25 mouse cellular contexts compared by ENCODE assay signal in the genomic region with DNA sequence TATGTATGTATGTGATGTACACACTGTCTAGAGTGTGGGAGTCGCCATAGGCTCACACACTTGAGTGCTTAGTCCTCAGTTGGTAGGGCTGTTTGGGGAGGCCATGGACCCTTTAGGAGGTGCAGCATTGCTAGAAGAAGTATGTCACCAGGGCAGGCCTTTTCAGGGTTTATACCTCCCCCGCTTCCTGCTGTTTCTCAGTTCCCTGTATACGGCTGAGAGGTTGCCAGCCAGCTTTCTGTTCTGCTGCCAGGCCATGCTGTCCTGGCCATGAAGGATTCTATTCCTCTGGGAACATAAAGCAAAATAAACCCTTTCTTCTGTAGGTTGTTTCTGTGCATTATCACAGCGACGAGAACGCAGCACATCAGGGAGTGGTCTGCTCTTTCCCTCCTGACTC.
A peak's percentile ranks its signal among the peaks of the same experiment; 100 is the strongest.
DNase-seq lines count a peak whose midpoint lies in the region; ATAC-seq and TF ChIP-seq lines count a peak whose summit lies in the region.
"Had no signal": no experiment of that assay in that cellular context is flagged by ENCODE, and none has a peak within 500 bp of the region (broad histone marks: within the 10 kb centered on the region; RNA-seq: fewer than 3 reads in every experiment).

No protein-coding gene starts in this region.

- no peak for TF ChIP-seq RAD21 in CH12.LX (IDR thresholded peaks at IDR 0.05; ENCODE audit: low read depth, low read length)

- ATAC-seq in hindbrain, postnatal 0 days = no peak
- ATAC-seq in stomach, postnatal 0 days (ENCODE audit: low FRiP score, low TSS enrichment) = 0 out of 2 replicates have a peak, but pooled peaks have one; percentile 38
- ATAC-seq: forebrain, embryonic 14.5 days; forebrain, postnatal 0 days; hindbrain, embryonic 16.5 days; inflammation-experienced regulatory T-cells, adult 6 months; intestine, embryonic 16.5 days; Patski had no signal

- no peak overlapping the region for H3K4me3 ChIP-seq in hindbrain, embryonic 10.5 days
- no peak overlapping the region for H3K4me3 ChIP-seq in hindbrain, postnatal 0 days (ENCODE audit: low read length)
- no peak overlapping the region for H3K4me3 ChIP-seq in CH12.LX (replicated peaks in 1 of 3; ENCODE audit: low read depth in 2 of 3, low read length in 2 of 3, poor library complexity in 1 of 3)
- no peak overlapping the region for H3K4me3 ChIP-seq in stomach, postnatal 0 days (ENCODE audit: low read depth, low read length)
- H3K4me3 ChIP-seq: embryonic facial prominence, embryonic 13.5 days; erythroblast, embryonic 14.5 days; gastrocnemius, adult 2 months; hindbrain, embryonic 13.5 days had no signal

- H3K27me3 ChIP-seq in hindbrain, embryonic 10.5 days (ENCODE audit: insufficient read depth, poor library complexity, severe bottlenecking) = no peaks in the 10 kb centered on the region
- H3K27me3 ChIP-seq in hindbrain, postnatal 0 days (ENCODE audit: insufficient read depth, low read length) = no peaks in the 10 kb centered on the region
- no peaks in the 10 kb centered on the region for H3K27me3 ChIP-seq in CH12.LX (replicated peaks)
- H3K27me3 ChIP-seq in stomach, postnatal 0 days (ENCODE audit: control insufficient read depth, insufficient read depth, low read length) = no peaks in the 10 kb centered on the region
- H3K27me3 ChIP-seq: embryonic facial prominence, embryonic 13.5 days; hindbrain, embryonic 13.5 days; Patski had no signal

- WGBS in hindbrain, embryonic 10.5 days = 75% methylated on average over 6 of the region's 6 CpGs
- 62% methylated on average over 6 of the region's 6 CpGs for WGBS in hindbrain, postnatal 0 days
- WGBS in stomach, postnatal 0 days = 64% methylated on average over 6 of the region's 6 CpGs

- no peaks in the 10 kb centered on the region for H3K36me3 ChIP-seq in hindbrain, embryonic 10.5 days
- H3K36me3 ChIP-seq in hindbrain, postnatal 0 days (ENCODE audit: insufficient read depth, low read length) = no peaks in the 10 kb centered on the region
- H3K36me3 ChIP-seq in CH12.LX (replicated peaks in 1 of 2; ENCODE audit: control insufficient read depth in 1 of 2, insufficient read depth in 1 of 2, low read length in 1 of 2) = peaks cover 0 to 25% of the 10 kb centered on the region in 2 experiments
- H3K36me3 ChIP-seq in stomach, postnatal 0 days (ENCODE audit: control insufficient read depth, insufficient read depth, low read length) = no peaks in the 10 kb centered on the region
- H3K36me3 ChIP-seq: embryonic facial prominence, embryonic 13.5 days; hindbrain, embryonic 13.5 days had no signal

- in situ Hi-C loops in CH12.LX (cut with MboI; ENCODE audit: low pct_ligation_motif_present, low pct_unique_long_range_greater_than_20kb, low sequenced_read_pairs) = no loop called here

- H3K9ac ChIP-seq in hindbrain, postnatal 0 days (replicated peaks; ENCODE audit: low read length) = no peak overlapping the region
- H3K9ac ChIP-seq in CH12.LX (ENCODE audit: insufficient read depth, low read depth) = peak overlapping the region; percentile 34; the same call in 1 of the 2 replicates
- H3K9ac ChIP-seq in stomach, postnatal 0 days (ENCODE audit: low read length) = no peak overlapping the region
- H3K9ac ChIP-seq: embryonic facial prominence, embryonic 13.5 days; forebrain, postnatal 0 days; hindbrain, embryonic 13.5 days had no signal

- H3K4me2 ChIP-seq in hindbrain, postnatal 0 days (ENCODE audit: low read depth, low read length) = no peak overlapping the region
- H3K4me2 ChIP-seq in CH12.LX (ENCODE audit: insufficient read depth, low read depth, poor library complexity, severe bottlenecking) = peak overlapping the region; percentile 26
- H3K4me2 ChIP-seq in stomach, postnatal 0 days (replicated peaks; ENCODE audit: low read depth) = no peak overlapping the region
- H3K4me2 ChIP-seq: embryonic facial prominence, embryonic 13.5 days; heart, embryonic 11.5 days; hindbrain, embryonic 13.5 days had no signal

- dilution Hi-C loops in CH12.LX (cut with MboI; ENCODE audit: extremely low pct_ligation_motif_present, extremely low pct_unique_long_range_greater_than_20kb, low sequenced_read_pairs) = no loop called here

- TF ChIP-seq CTCF in hindbrain, postnatal 0 days (IDR thresholded peaks at IDR 0.05; ENCODE audit: low read depth) = no peak
- TF ChIP-seq CTCF in CH12.LX (conservative IDR thresholded peaks at IDR 0.05 in 1 of 2, IDR thresholded peaks at IDR 0.05 in 1 of 2; ENCODE audit: low read depth in 2 of 2, low read length in 2 of 2) = no peak
- no peak for TF ChIP-seq CTCF in stomach, postnatal 0 days (IDR thresholded peaks at IDR 0.05; ENCODE audit: low read depth)

- peak; percentile 54 for DNase-seq in adrenal gland, postnatal 10 days
- no peak for DNase-seq in adrenal gland, adult 2 months
- no peak for DNase-seq in hindbrain, embryonic 10.5 days (ENCODE audit: low spot score)
- no peak for DNase-seq in hindbrain, postnatal 0 days (ENCODE audit: low spot score)
- peak; percentile 48 for DNase-seq in CH12.LX (ENCODE audit: extremely low read depth)
- no peak for DNase-seq in stomach, postnatal 0 days (ENCODE audit: low spot score)
- no peak for DNase-seq in cerebellum, adult 9-10 months
- DNase-seq: adrenal gland, adult 8-10 months; cerebellum, adult 11-12 months; cerebellum, adult 8-10 months; cerebellum, postnatal 14 days; forebrain, postnatal 0 days; gastrocnemius, adult 2 months; gastrocnemius, postnatal 14 days; heart, adult 11 months had no signal

- TF ChIP-seq EP300 in CH12.LX (IDR thresholded peaks at IDR 0.05; ENCODE audit: low read length) = peak; percentile 62
- no peak for TF ChIP-seq EP300 in stomach, postnatal 0 days (optimal IDR thresholded peaks at IDR 0.05)

- TF ChIP-seq POLR2A in CH12.LX (IDR thresholded peaks at IDR 0.05; ENCODE audit: low read depth, low read length) = no peak

- peaks cover 77% of the 10 kb centered on the region for H3K4me1 ChIP-seq in hindbrain, embryonic 10.5 days (replicated peaks)
- H3K4me1 ChIP-seq in hindbrain, postnatal 0 days (ENCODE audit: insufficient read depth, low read length) = peaks cover 15% of the 10 kb centered on the region; the same call in 1 of the 2 replicates
- peaks cover 22 to 47% of the 10 kb centered on the region in 2 experiments for H3K4me1 ChIP-seq in CH12.LX (ENCODE audit: control insufficient read depth in 1 of 2, insufficient read depth in 2 of 2)
- peaks cover 9% of the 10 kb centered on the region; the same call in 1 of the 2 replicates for H3K4me1 ChIP-seq in stomach, postnatal 0 days (replicated peaks; ENCODE audit: control insufficient read depth, insufficient read depth)

- H3K27ac ChIP-seq in hindbrain, embryonic 10.5 days = peak overlapping the region; percentile 40
- H3K27ac ChIP-seq in hindbrain, postnatal 0 days = no peak overlapping the region
- peak overlapping the region; percentile 87 for H3K27ac ChIP-seq in CH12.LX (ENCODE audit: insufficient read depth, low read depth)
- no peak overlapping the region for H3K27ac ChIP-seq in stomach, postnatal 0 days (replicated peaks)
- H3K27ac ChIP-seq: embryonic facial prominence, embryonic 13.5 days; gastrocnemius, adult 2 months had no signal

- no peaks in the 10 kb centered on the region for H3K9me3 ChIP-seq in hindbrain, embryonic 10.5 days
- no peaks in the 10 kb centered on the region for H3K9me3 ChIP-seq in hindbrain, postnatal 0 days (ENCODE audit: low read length)
- no peaks in the 10 kb centered on the region for H3K9me3 ChIP-seq in CH12.LX (replicated peaks; ENCODE audit: low read length)
- no peaks in the 10 kb centered on the region for H3K9me3 ChIP-seq in stomach, postnatal 0 days (ENCODE audit: control insufficient read depth, low read length)
- H3K9me3 ChIP-seq: embryonic facial prominence, embryonic 13.5 days; G1E; hindbrain, embryonic 13.5 days had no signal

- H3K79me2 ChIP-seq in CH12.LX (replicated peaks; ENCODE audit: control insufficient read depth, extremely low read depth, insufficient read depth, poor library complexity, severe bottlenecking) = no peaks in the 10 kb centered on the region

TF ChIP-seq in CH12.LX, 34 proteins besides CTCF, POLR2A, EP300 and RAD21:
- TF ChIP-seq IRF4 (IDR thresholded peaks at IDR 0.05; ENCODE audit: low read depth, low read length) (peak; percentile 53; the same call in 1 of the 2 replicates), MEF2A (IDR thresholded peaks at IDR 0.05; ENCODE audit: borderline replicate concordance, low read depth, low read length) (no peak), ETS1 (conservative IDR thresholded peaks at IDR 0.05; ENCODE audit: low read depth, low read length) (no peak), CHD1 (IDR thresholded peaks at IDR 0.05; ENCODE audit: low read depth, low read length) (peak; percentile 36; the same call in 1 of the 2 replicates), ZC3H11A (IDR thresholded peaks at IDR 0.05; ENCODE audit: low read depth, low read length) (no peak), SIN3A (IDR thresholded peaks at IDR 0.05; ENCODE audit: low read length) (no peak; the same call in 1 of the 2 replicates), MAX (IDR thresholded peaks at IDR 0.05; ENCODE audit: low read length) (no peak), ZKSCAN1 (IDR thresholded peaks at IDR 0.05; ENCODE audit: borderline replicate concordance, low read depth, low read length) (no peak), NRF1 (IDR thresholded peaks at IDR 0.05; ENCODE audit: low read depth, low read length) (no peak), MAFK (IDR thresholded peaks at IDR 0.05; ENCODE audit: insufficient replicate concordance, low read length) (no peak), POLR2AphosphoS2 (IDR thresholded peaks at IDR 0.05; ENCODE audit: low read depth, low read length) (no peak)
TF ChIP-seq in CH12.LX: peak in this region for 2.

Comparison
In these comparisons a context has a peak if more than half of its experiments do, and no peak if none do; other contexts are left out.
1. DNase-seq: peak in adrenal gland, postnatal 10 days (single experiment) and CH12.LX (single experiment); none in adrenal gland, adult 2 months (single experiment), hindbrain, embryonic 10.5 days (single experiment), hindbrain, postnatal 0 days (single experiment), stomach, postnatal 0 days (single experiment) and cerebellum, adult 9-10 months (single experiment).
2. H3K27ac ChIP-seq: peak in hindbrain, embryonic 10.5 days (single experiment) and CH12.LX (single experiment); none in hindbrain, postnatal 0 days (single experiment) and stomach, postnatal 0 days (single experiment).